Mouse (Mus musculus): ENCODE data around the gene Cttnbp2nl.

The Cttnbp2nl gene

GRCm38 (mm10) chr3:105017314-105017713, 35.6 kb downstream of the Cttnbp2nl start:
- no peak for DNase-seq (ENCODE audit: extremely low read depth, low read depth, low spot score)

GRCm38 (mm10) chr3:105016204-105016603, 36.7 kb downstream of the Cttnbp2nl start:
- DNase-seq (ENCODE audit: extremely low read depth, low read depth, low spot score): no peak

GRCm38 (mm10) chr3:105014908-105015307, 38.0 kb downstream of the Cttnbp2nl start:
- DNase-seq (ENCODE audit: extremely low read depth, low read depth, low spot score): no peak

- DNase-seq (ENCODE audit: extremely low read depth, low read depth, low spot score): no peak
Measured at GRCm38 (mm10) chr3:105012696-105013313, 40.1 kb downstream of the Cttnbp2nl start.

GRCm38 (mm10) chr3:105011883-105012282, 41.1 kb downstream of the Cttnbp2nl start:
- DNase-seq (ENCODE audit: extremely low read depth, low read depth, low spot score): no peak

GRCm38 (mm10) chr3:105010681-105011339, 42.1 kb downstream of the Cttnbp2nl start:
- no peak for DNase-seq (ENCODE audit: extremely low read depth, low read depth, low spot score)

GRCm38 (mm10) chr3:105008070-105008469, 44.9 kb downstream of the Cttnbp2nl start:
- DNase-seq (ENCODE audit: extremely low read depth, low read depth, low spot score): no peak

- DNase-seq (ENCODE audit: extremely low read depth, low read depth, low spot score): no peak
Measured at GRCm38 (mm10) chr3:105006101-105006500, 46.8 kb downstream of the Cttnbp2nl start.

GRCm38 (mm10) chr3:105005561-105006065, 47.3 kb downstream of the Cttnbp2nl start:
- DNase-seq (ENCODE audit: extremely low read depth, low read depth, low spot score): no peak

- no peak for DNase-seq (ENCODE audit: extremely low read depth, low read depth, low spot score)
Measured at GRCm38 (mm10) chr3:105005011-105005410, 47.9 kb downstream of the Cttnbp2nl start.

- DNase-seq (ENCODE audit: extremely low read depth, low read depth, low spot score): no peak
Measured at GRCm38 (mm10) chr3:105003960-105004463, 48.9 kb downstream of the Cttnbp2nl start.

GRCm38 (mm10) chr3:105001374-105001773, 51.6 kb downstream of the Cttnbp2nl start:
- no peak for DNase-seq (ENCODE audit: extremely low read depth, low read depth, low spot score)

GRCm38 (mm10) chr3:105000561-105000960, 52.4 kb downstream of the Cttnbp2nl start:
- no peak for DNase-seq (ENCODE audit: extremely low read depth, low read depth, low spot score)

- no peak for DNase-seq (ENCODE audit: extremely low read depth, low read depth, low spot score)
Measured at GRCm38 (mm10) chr3:104997563-104997962, 55.4 kb downstream of the Cttnbp2nl start.

- no peak for DNase-seq (ENCODE audit: extremely low read depth, low read depth, low spot score)
Measured at GRCm38 (mm10) chr3:104995707-104996106, 57.2 kb downstream of the Cttnbp2nl start.

GRCm38 (mm10) chr3:104994415-104994841, 58.5 kb downstream of the Cttnbp2nl start:
- DNase-seq (ENCODE audit: extremely low read depth, low read depth, low spot score): no peak

GRCm38 (mm10) chr3:104993800-104994199, 59.1 kb downstream of the Cttnbp2nl start:
- DNase-seq (ENCODE audit: extremely low read depth, low read depth, low spot score): no peak

GRCm38 (mm10) chr3:104992709-104993388, 60.1 kb downstream of the Cttnbp2nl start:
- DNase-seq (ENCODE audit: extremely low read depth, low read depth, low spot score): peak; percentile 42

- no peak for DNase-seq (ENCODE audit: extremely low read depth, low read depth, low spot score)
Measured at GRCm38 (mm10) chr3:104991703-104992102, 61.2 kb downstream of the Cttnbp2nl start.

GRCm38 (mm10) chr3:104987884-104988283, 65.1 kb downstream of the Cttnbp2nl start:
- no peak for DNase-seq (ENCODE audit: extremely low read depth, low read depth, low spot score)

GRCm38 (mm10) chr3:104979735-104980134, 73.2 kb downstream of the Cttnbp2nl start:
- no peak for DNase-seq (ENCODE audit: extremely low read depth, low read depth, low spot score)

Data from fat pad, adult 2 months (tissue).